Mouse (Mus musculus): Measurements from ENCODE around the gene Rnf40. TPM values are rescaled to one million over a fixed set of nuclear protein-coding genes. Genes with fewer than 3 reads are reported as not detected.

Rnf40 gene
- polyA plus RNA-seq, 1 experiment from 2014 or later, result 37.8 TPM

GRCm38 (mm10) chr7:127585031-127585430 lies 3.5 kb upstream of the Rnf40 start:
- ATAC-seq (ENCODE audit: insufficient read depth, low FRiP score, low read depth), result no peak
- H3K27ac ChIP-seq, result no peak overlapping the region
- H3K4me1 ChIP-seq, result peaks cover 10% of the 10 kb centered on the region
- H3K9me3 ChIP-seq, result no peaks in the 10 kb centered on the region
- H3K36me3 ChIP-seq, result peaks cover 29% of the 10 kb centered on the region
- H3K27me3 ChIP-seq (replicated peaks), result no peaks in the 10 kb centered on the region
- H3K4me3 ChIP-seq (replicated peaks), result no peak overlapping the region
- H3K9ac ChIP-seq, result no peak overlapping the region
- no peak overlapping the region for H3K4me2 ChIP-seq
- WGBS, result 79% methylated on average over 7 of the region's 7 CpGs

GRCm38 (mm10) chr7:127586149-127586548 lies 2.4 kb upstream of the Rnf40 start:
- Histone ChIP-seq H3K36me3 (peaks cover 35% of the 10 kb centered on the region), H3K27ac (no peak overlapping the region), H3K9ac (no peak overlapping the region), H3K27me3 (replicated peaks) (no peaks in the 10 kb centered on the region), H3K4me2 (no peak overlapping the region), H3K9me3 (no peaks in the 10 kb centered on the region), H3K4me3 (replicated peaks) (no peak overlapping the region), H3K4me1 (peaks cover 10% of the 10 kb centered on the region)
- ATAC-seq (ENCODE audit: insufficient read depth, low FRiP score, low read depth), result no peak
- 88% methylated on average over 6 of the region's 6 CpGs for WGBS

DNA sequence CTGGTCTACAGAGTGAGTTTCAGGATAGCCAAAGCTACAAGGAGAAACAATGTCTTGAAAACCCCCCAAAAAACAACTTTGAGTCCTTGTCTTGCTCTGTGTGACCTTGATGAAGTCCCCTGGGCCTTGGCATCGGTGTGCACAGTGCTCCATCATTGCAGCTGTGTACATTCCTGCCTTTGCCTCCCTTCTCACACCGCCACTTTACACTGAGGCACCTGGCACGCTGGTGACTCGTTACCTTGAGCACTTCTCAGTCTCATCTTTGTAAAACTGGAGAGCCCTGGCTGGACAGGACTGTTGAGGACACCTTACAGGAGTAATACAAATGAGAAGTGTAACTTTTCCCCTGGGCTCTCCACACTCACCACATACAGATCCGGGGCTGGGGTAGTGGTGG lies 1.4 kb upstream of the Rnf40 start:
- no peaks in the 10 kb centered on the region for H3K9me3 ChIP-seq
- peaks cover 10% of the 10 kb centered on the region for H3K4me1 ChIP-seq
- peaks cover 41% of the 10 kb centered on the region for H3K36me3 ChIP-seq
- 59% methylated on average over 5 of the region's 5 CpGs for WGBS
- no peak overlapping the region; the same call in 1 of the 2 replicates for H3K4me3 ChIP-seq (replicated peaks)
- no peak overlapping the region for H3K9ac ChIP-seq
- H3K27ac ChIP-seq, result no peak overlapping the region
- H3K4me2 ChIP-seq, result peak overlapping the region; percentile 88
- no peak for ATAC-seq (ENCODE audit: insufficient read depth, low FRiP score, low read depth)
- no peaks in the 10 kb centered on the region for H3K27me3 ChIP-seq (replicated peaks)

DNA sequence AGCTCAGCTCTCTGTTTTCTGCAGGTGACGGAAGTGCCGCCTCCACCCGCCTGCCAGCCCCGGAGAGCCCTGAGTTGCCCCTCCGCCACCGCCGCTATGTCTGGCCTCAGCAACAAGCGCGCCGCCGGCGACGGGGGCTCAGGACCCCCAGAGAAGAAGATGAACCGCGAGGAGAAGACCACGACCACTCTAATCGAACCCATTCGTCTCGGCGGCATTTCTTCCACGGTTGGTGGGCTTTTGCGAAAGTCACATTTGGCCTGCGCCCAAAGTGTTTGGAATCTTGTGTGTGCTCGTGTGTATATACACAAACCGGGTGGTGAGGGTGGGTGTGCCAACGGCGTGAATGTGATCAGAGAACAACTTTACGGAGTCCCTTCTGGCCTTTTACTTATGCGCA lies 334 bp downstream of the Rnf40 start:
- peaks cover 41% of the 10 kb centered on the region for H3K36me3 ChIP-seq
- peaks cover 10% of the 10 kb centered on the region for H3K4me1 ChIP-seq
- H3K4me3 ChIP-seq (replicated peaks), result peak overlapping the region; percentile 77
- 4% methylated on average over 29 of the region's 29 CpGs for WGBS
- no peak; the same call in 1 of the 2 replicates for ATAC-seq (ENCODE audit: insufficient read depth, low FRiP score, low read depth)
- peak overlapping the region; percentile 50; the same call in 1 of the 2 replicates for H3K27ac ChIP-seq
- H3K9ac ChIP-seq, result peak overlapping the region; percentile 86
- H3K27me3 ChIP-seq (replicated peaks), result no peaks in the 10 kb centered on the region
- H3K9me3 ChIP-seq, result no peaks in the 10 kb centered on the region
- peak overlapping the region; percentile 70 for H3K4me2 ChIP-seq

- H3K27me3 ChIP-seq (replicated peaks), result no peaks in the 10 kb centered on the region
- H3K36me3 ChIP-seq, result peaks cover 47% of the 10 kb centered on the region
- peak overlapping the region; percentile 77 for H3K4me3 ChIP-seq (replicated peaks)
- H3K4me1 ChIP-seq, result peaks cover 10% of the 10 kb centered on the region
- peak overlapping the region; percentile 70 for H3K4me2 ChIP-seq
- 91% methylated on average over 9 of the region's 9 CpGs for WGBS
- ATAC-seq (ENCODE audit: insufficient read depth, low FRiP score, low read depth), result no peak
- no peak overlapping the region for H3K9ac ChIP-seq
- no peak overlapping the region for H3K27ac ChIP-seq
- H3K9me3 ChIP-seq, result no peaks in the 10 kb centered on the region
These were observed 1.1 kb downstream of the Rnf40 start for GRCm38 (mm10) chr7:127589637-127590036.

GRCm38 (mm10) chr7:127591108-127591507 lies 2.5 kb downstream of the Rnf40 start:
- Histone ChIP-seq H3K9me3 (no peaks in the 10 kb centered on the region), H3K4me3 (replicated peaks) (no peak overlapping the region), H3K9ac (no peak overlapping the region), H3K27me3 (replicated peaks) (no peaks in the 10 kb centered on the region), H3K36me3 (peaks cover 62% of the 10 kb centered on the region), H3K4me1 (peaks cover 10% of the 10 kb centered on the region), H3K27ac (no peak overlapping the region), H3K4me2 (no peak overlapping the region)
- 90% methylated on average over 10 of the region's 10 CpGs for WGBS
- ATAC-seq (ENCODE audit: insufficient read depth, low FRiP score, low read depth), result no peak

DNA sequence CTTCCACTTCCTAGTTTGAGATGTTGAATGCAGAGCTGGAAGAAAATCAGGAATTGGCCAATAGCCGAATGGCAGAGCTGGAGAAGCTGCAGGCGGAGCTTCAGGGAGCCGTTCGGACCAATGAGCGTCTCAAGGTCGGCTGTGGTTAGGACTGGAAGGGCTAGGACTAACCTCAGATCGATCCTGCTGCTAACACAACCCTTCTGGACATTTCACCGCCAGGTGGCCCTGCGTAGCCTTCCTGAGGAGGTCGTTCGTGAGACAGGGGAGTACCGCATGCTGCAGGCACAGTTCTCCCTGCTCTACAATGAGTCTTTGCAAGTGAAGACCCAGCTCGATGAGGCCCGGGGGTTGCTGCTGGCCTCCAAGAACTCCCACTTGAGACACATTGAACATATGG lies 4.0 kb downstream of the Rnf40 start:
- no peak overlapping the region for H3K9ac ChIP-seq
- no peak overlapping the region for H3K4me3 ChIP-seq (replicated peaks)
- WGBS, result 83% methylated on average over 14 of the region's 14 CpGs
- ATAC-seq (ENCODE audit: insufficient read depth, low FRiP score, low read depth), result no peak
- no peaks in the 10 kb centered on the region for H3K27me3 ChIP-seq (replicated peaks)
- peaks cover 6% of the 10 kb centered on the region for H3K4me1 ChIP-seq
- no peak overlapping the region for H3K27ac ChIP-seq
- no peaks in the 10 kb centered on the region for H3K9me3 ChIP-seq
- H3K4me2 ChIP-seq, result no peak overlapping the region
- peaks cover 77% of the 10 kb centered on the region for H3K36me3 ChIP-seq

- H3K9ac ChIP-seq, result no peak overlapping the region
- WGBS, result 94% methylated on average over 17 of the region's 17 CpGs
- H3K9me3 ChIP-seq, result no peaks in the 10 kb centered on the region
- peaks cover 81% of the 10 kb centered on the region for H3K36me3 ChIP-seq
- no peak overlapping the region for H3K4me2 ChIP-seq
- H3K27ac ChIP-seq, result no peak overlapping the region
- no peaks in the 10 kb centered on the region for H3K27me3 ChIP-seq (replicated peaks)
- H3K4me3 ChIP-seq (replicated peaks), result no peak overlapping the region
- no peaks in the 10 kb centered on the region for H3K4me1 ChIP-seq
- no peak for ATAC-seq (ENCODE audit: insufficient read depth, low FRiP score, low read depth)
These were observed 8.2 kb downstream of the Rnf40 start for GRCm38 (mm10) chr7:127596747-127597146.

- H3K4me2 ChIP-seq, result no peak overlapping the region
- H3K4me1 ChIP-seq, result no peaks in the 10 kb centered on the region
- H3K27me3 ChIP-seq (replicated peaks), result no peaks in the 10 kb centered on the region
- H3K27ac ChIP-seq, result no peak overlapping the region
- peaks cover 64% of the 10 kb centered on the region for H3K36me3 ChIP-seq
- ATAC-seq (ENCODE audit: insufficient read depth, low FRiP score, low read depth), result no peak
- H3K9ac ChIP-seq, result no peak overlapping the region
- no peak overlapping the region for H3K4me3 ChIP-seq (replicated peaks)
- WGBS, result 94% methylated on average over 7 of the region's 7 CpGs
- H3K9me3 ChIP-seq, result no peaks in the 10 kb centered on the region
These were observed 12.0 kb downstream of the Rnf40 start for GRCm38 (mm10) chr7:127600612-127601011.

DNA sequence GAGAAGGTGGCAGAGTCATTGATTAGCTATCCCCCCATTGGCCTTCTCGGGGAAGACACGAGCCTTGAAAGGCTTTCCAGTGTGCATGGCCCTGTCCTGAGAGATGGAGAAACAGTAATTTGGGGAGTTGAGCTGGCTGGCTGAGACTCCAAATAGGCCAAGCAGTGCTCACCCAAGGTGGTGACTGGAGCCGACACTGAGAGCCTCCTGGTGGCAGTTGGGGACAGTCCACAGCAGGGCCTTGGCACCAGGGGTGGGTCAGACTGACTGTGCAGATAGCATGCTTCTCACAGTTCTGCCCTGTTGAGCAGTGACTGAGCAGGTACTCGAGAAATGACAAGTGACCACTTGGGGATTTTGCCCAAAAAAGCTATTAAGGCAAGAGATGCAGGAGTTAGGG lies 13.2 kb downstream of the Rnf40 start:
- H3K36me3 ChIP-seq, result peaks cover 58% of the 10 kb centered on the region
- H3K27ac ChIP-seq, result no peak overlapping the region
- no peak overlapping the region for H3K4me3 ChIP-seq (replicated peaks)
- no peaks in the 10 kb centered on the region for H3K4me1 ChIP-seq
- H3K4me2 ChIP-seq, result no peak overlapping the region
- no peak for ATAC-seq (ENCODE audit: insufficient read depth, low FRiP score, low read depth)
- H3K9ac ChIP-seq, result no peak overlapping the region
- WGBS, result 90% methylated on average over 4 of the region's 4 CpGs
- H3K9me3 ChIP-seq, result no peaks in the 10 kb centered on the region
- H3K27me3 ChIP-seq (replicated peaks), result no peaks in the 10 kb centered on the region

DNA sequence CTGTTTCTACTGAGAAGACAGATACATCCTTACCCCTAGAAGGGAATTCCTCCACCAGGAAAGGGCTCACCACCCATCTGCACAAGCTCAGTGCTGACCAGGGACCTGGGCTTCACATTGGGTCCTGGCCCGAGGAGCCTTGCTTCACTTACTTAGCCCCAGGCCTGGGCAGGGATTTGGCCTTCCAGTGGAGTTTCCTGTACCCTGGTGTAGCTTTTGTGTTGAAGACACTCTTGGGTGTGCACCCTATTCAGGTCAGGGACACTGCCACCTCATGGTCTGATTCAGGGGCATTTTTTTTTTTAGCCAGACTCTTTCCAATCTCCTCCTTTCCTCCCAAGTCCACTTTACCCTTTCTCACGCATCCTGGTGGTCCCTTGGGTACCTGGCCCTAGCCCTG lies 14.3 kb downstream of the Rnf40 start:
- Histone ChIP-seq H3K27me3 (replicated peaks) (no peaks in the 10 kb centered on the region), H3K36me3 (peaks cover 51% of the 10 kb centered on the region), H3K4me1 (no peaks in the 10 kb centered on the region), H3K4me2 (no peak overlapping the region), H3K27ac (no peak overlapping the region), H3K4me3 (replicated peaks) (no peak overlapping the region), H3K9ac (no peak overlapping the region), H3K9me3 (no peaks in the 10 kb centered on the region)
- no peak for ATAC-seq (ENCODE audit: insufficient read depth, low FRiP score, low read depth)
- 82% methylated on average over 2 of the region's 2 CpGs for WGBS

GRCm38 (mm10) chr7:127604256-127604655 lies 15.7 kb downstream of the Rnf40 start:
- H3K4me1 ChIP-seq, result no peaks in the 10 kb centered on the region
- peaks cover 58% of the 10 kb centered on the region for H3K36me3 ChIP-seq
- no peak overlapping the region for H3K27ac ChIP-seq
- H3K4me2 ChIP-seq, result no peak overlapping the region
- ATAC-seq (ENCODE audit: insufficient read depth, low FRiP score, low read depth), result no peak
- H3K9me3 ChIP-seq, result no peaks in the 10 kb centered on the region
- no peak overlapping the region for H3K4me3 ChIP-seq (replicated peaks)
- H3K9ac ChIP-seq, result no peak overlapping the region
- WGBS, result 87% methylated on average over 10 of the region's 10 CpGs
- H3K27me3 ChIP-seq (replicated peaks), result no peaks in the 10 kb centered on the region

GRCm38 (mm10) chr7:127607150-127607549 lies 18.6 kb downstream of the Rnf40 start:
- Histone ChIP-seq H3K27ac (no peak overlapping the region), H3K36me3 (peaks cover 61% of the 10 kb centered on the region)
- no peak for ATAC-seq (ENCODE audit: insufficient read depth, low FRiP score, low read depth)

More at GRCm38 (mm10) chr7:127607150-127607549, 18.6 kb downstream of the Rnf40 start:
- 74% methylated on average over 6 of the region's 6 CpGs for WGBS
- H3K9me3 ChIP-seq, result no peaks in the 10 kb centered on the region
- no peaks in the 10 kb centered on the region for H3K4me1 ChIP-seq
- no peaks in the 10 kb centered on the region for H3K27me3 ChIP-seq (replicated peaks)
- no peak overlapping the region for H3K4me3 ChIP-seq (replicated peaks)
- no peak overlapping the region for H3K9ac ChIP-seq
- H3K4me2 ChIP-seq, result no peak overlapping the region
